Mouse (Mus musculus) telencephalon, adult 2 months (tissue): ENCODE results near the gene Cux2.

Source experiments
- DNase-seq: peaks from one replicate; pipeline ENCODE4 v3.0.0-alpha.2; 2011; ENCODE audit warnings: low read depth, low spot score

The Cux2 gene

GRCm38 (mm10) chr5:122059060-122060017 lies 9.4 kb upstream of the Cux2 start:
- DNase-seq = no peak

GRCm38 (mm10) chr5:122057622-122058021 lies 7.7 kb upstream of the Cux2 start:
- no peak for DNase-seq

GRCm38 (mm10) chr5:122056557-122056956 lies 6.7 kb upstream of the Cux2 start:
- DNase-seq = no peak

GRCm38 (mm10) chr5:122054130-122054843 lies 4.4 kb upstream of the Cux2 start:
- no peak for DNase-seq

GRCm38 (mm10) chr5:122053587-122053986 lies 3.7 kb upstream of the Cux2 start:
- DNase-seq = no peak

- DNase-seq = no peak
Observed at GRCm38 (mm10) chr5:122050832-122051105, 867 bp upstream of the Cux2 start.

- DNase-seq = no peak
Observed at GRCm38 (mm10) chr5:122049664-122050016, 262 bp downstream of the Cux2 start.

- DNase-seq = no peak
Observed at GRCm38 (mm10) chr5:122048686-122049663, 927 bp downstream of the Cux2 start.

GRCm38 (mm10) chr5:122048252-122048651 lies 1.6 kb downstream of the Cux2 start:
- no peak for DNase-seq

GRCm38 (mm10) chr5:122047791-122048190 lies 2.1 kb downstream of the Cux2 start:
- no peak for DNase-seq

GRCm38 (mm10) chr5:122043567-122043966 lies 6.3 kb downstream of the Cux2 start:
- DNase-seq = peak; percentile 77

GRCm38 (mm10) chr5:122035278-122035677 lies 14.6 kb downstream of the Cux2 start:
- no peak for DNase-seq

GRCm38 (mm10) chr5:122033167-122033478 lies 16.8 kb downstream of the Cux2 start:
- DNase-seq = no peak

GRCm38 (mm10) chr5:122032471-122033166 lies 17.3 kb downstream of the Cux2 start:
- DNase-seq = no peak

- DNase-seq = no peak
Observed at GRCm38 (mm10) chr5:122031146-122031545, 18.8 kb downstream of the Cux2 start.

- no peak for DNase-seq
Observed at GRCm38 (mm10) chr5:122030640-122031039, 19.3 kb downstream of the Cux2 start.

GRCm38 (mm10) chr5:122026771-122027170 lies 23.1 kb downstream of the Cux2 start:
- no peak for DNase-seq

GRCm38 (mm10) chr5:122026284-122026683 lies 23.6 kb downstream of the Cux2 start:
- no peak for DNase-seq

- DNase-seq = no peak
Observed at GRCm38 (mm10) chr5:122025117-122025516, 24.8 kb downstream of the Cux2 start.

GRCm38 (mm10) chr5:122019288-122019687 lies 30.6 kb downstream of the Cux2 start:
- no peak for DNase-seq

GRCm38 (mm10) chr5:122017778-122018177 lies 32.1 kb downstream of the Cux2 start:
- no peak for DNase-seq
